Mouse (Mus musculus): ENCODE data around the gene Aldh3b2. TPM values are rescaled to one million over a fixed set of nuclear protein-coding genes. Genes with fewer than 3 reads are reported as not detected.

Gene Aldh3b2
- polyA plus RNA-seq (2012; rRNA removed; ENCODE audit: low replicate concordance), result 0.58 and 1.3 TPM in 2 replicates

DNA sequence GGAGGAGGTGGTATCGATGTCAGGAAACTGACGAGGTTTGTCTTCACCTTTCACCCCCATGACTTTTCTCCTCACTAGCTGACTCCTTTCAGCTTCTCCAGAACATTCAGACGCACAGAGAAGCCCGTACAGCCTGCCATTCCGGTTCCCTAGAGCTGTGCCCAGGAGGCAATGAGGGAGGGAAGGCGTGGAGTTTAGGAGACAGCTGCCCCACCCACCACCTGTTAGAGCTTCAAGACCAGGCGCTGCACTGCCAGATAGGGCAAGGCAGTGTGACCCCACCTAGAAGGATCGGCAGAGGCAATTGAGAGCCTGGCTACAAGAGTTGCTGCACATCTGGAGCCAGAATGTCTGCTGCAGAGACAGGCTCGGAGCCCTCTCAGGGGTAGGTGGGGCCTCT, at the start of gene Aldh3b2:
TSS of gene Aldh3b2 (plus strand) at position 100 of the 400 bp plus-strand sequence.

GRCm38 (mm10) chr19:3929211-3929941, 42.8 kb upstream of the Aldh3b2 start, which contains the start of gene Aldh3b1:
TSS of gene Aldh3b1 (minus strand) at chr19:3929808.

GRCm38 (mm10) chr19:3935032-3935895, 36.9 kb upstream of the Aldh3b2 start, which contains the start of gene Unc93b1:
TSS of gene Unc93b1 (plus strand) at chr19:3935186.

DNA sequence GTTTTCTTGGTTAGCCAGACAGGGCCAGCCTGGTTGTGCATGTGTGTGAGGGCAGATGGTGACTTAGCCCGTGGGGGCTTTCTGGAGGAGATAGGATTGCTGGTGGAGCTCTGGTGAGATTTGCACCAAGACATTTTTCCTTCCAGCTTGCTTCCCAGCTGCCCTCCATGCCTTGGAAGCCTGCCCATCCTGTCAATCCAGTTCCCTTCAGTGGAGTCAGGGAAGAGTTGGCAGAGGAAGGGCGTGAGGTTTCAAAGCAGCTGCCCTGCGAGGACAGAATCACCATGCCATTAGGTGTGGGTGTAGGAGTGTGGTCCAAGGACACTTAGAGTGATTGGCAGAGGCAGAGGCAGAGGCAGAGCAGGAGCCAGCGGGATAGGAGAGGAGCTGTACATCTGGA, 13.7 kb upstream of the Aldh3b2 start, which contains the start of gene Aldh3b3:
TSS of gene Aldh3b3 (plus strand) at position 176 of the 400 bp plus-strand sequence.

GRCm38 (mm10) chr19:3986334-3986733, 14.2 kb downstream of the Aldh3b2 start, which contains the start of gene Acy3:
TSS of gene Acy3 (plus strand) at chr19:3986570.

GRCm38 (mm10) chr19:3992416-3992815, 20.3 kb downstream of the Aldh3b2 start, which contains the start of gene Tbx10:
TSS of gene Tbx10 (plus strand) at chr19:3992752.

DNA sequence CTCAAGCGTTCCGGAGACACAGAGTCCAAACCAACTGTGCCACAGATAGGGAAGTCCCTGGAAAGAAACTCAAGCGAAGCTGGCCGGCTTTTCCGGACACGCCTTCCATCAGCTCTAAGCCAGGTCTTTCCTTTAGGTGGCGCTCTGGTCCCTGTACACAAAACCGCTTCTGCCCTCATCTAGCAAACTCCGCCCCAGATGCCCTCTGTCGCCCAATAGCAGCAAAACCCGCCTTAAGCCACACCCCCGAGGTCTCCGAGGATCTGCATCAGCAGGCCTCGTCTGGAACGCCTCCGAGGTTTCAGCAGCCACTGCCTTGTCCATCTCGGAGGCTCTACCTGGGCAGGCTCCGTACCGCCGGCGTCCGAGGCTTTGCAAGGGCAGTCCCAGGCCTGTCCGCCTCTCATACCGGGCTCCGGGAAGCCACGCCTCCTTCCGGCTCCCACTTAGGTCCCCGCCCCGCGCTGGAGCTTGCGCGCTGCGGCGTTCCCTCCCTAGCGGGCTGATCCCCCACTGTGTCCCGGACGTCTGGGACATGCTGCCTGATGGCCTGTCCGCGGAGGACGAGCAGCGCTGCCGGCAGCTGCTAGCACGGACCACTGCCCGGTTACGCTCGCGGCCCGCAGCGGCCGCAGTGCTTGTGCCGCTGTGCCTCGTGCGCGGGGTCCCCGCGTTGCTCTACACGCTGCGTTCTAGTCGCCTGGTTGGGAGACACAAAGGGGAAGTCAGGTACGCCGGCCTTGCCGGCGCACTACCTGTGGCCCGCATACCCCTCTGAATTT, 28.2 kb downstream of the Aldh3b2 start, which contains the start of the genes Nudt8 and Gm49405:
TSS of gene Nudt8 (plus strand) at position 462 of the 782 bp plus-strand sequence.
TSS of gene Gm49405 (plus strand) at position 508 of the 782 bp plus-strand sequence.

DNA sequence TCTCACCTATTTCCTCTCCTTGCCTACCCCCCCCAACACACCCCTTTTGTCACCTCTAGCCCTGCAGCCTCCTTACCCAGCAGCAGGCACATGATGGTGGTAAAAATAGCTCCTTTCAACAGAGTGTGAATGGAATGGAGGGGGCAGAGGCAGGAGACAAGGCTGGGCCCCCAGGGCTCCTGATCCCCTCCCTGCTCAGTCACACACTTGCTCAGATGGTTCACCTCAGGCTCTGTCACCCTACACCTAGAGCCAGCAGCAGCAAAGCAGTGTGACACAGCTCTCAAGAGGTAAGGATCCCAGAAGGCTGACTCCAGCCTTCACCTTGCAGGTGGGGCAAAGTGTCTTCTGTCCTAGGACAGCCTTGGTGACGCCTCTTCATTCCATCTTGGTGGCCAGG, 31.0 kb downstream of the Aldh3b2 start, which contains the start of gene Doc2g:
TSS of gene Doc2g (plus strand) at position 202 of the 400 bp plus-strand sequence.

DNA sequence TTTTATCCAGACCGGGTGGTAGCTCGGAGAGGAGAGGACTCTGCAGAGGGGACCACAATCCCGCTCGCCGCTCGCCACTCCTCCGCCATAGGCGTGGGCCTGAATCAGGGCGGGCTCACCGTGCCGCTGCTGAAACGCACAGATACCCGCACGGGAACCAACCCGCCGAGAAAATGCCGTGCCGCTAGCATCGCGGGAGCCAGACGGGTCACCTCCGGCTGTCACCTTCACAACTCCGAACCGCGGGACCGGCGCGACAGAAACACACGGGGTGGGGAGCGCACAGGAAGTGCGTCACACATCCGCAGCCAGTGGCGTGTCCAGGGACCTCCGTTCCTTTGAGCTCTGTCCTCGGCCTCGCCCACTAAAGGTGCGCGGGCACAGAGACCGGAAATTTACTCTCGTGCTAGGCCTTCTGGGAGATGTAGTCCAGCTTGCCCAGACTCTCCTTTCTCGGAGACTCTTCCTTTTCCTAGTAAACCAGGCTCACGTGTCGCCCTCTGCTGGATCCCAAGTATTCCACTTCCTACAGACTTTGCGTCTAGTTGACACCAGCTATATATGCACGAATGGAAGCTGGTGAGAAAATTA, 40.4 kb downstream of the Aldh3b2 start, which contains the start of gene Ndufv1:
TSS of gene Ndufv1 (minus strand) at position 375 of the 591 bp plus-strand sequence.

Other genes with a start within 250 kb of the Aldh3b2 start
- 5.0 and 7.4 TPM in 2 replicates for gene Kmt5b, start 204.9 kb upstream of the Aldh3b2 start, polyA plus RNA-seq (2012; rRNA removed; ENCODE audit: low replicate concordance)
- 103 and 183 TPM in 2 replicates for gene Chka, start 120.6 kb upstream of the Aldh3b2 start, polyA plus RNA-seq (2012; rRNA removed; ENCODE audit: low replicate concordance)
- gene Tcirg1, start 65.2 kb upstream of the Aldh3b2 start, polyA plus RNA-seq (2012; rRNA removed; ENCODE audit: low replicate concordance), result 151 and 158 TPM in 2 replicates
- gene Ndufs8, start 59.6 kb upstream of the Aldh3b2 start, polyA plus RNA-seq (2012; rRNA removed; ENCODE audit: low replicate concordance), result 282 and 420 TPM in 2 replicates
- gene Aldh3b1, start 42.5 kb upstream of the Aldh3b2 start, polyA plus RNA-seq (2012; rRNA removed; ENCODE audit: low replicate concordance), result 34.0 and 57.2 TPM in 2 replicates
- gene Unc93b1, start 37.1 kb upstream of the Aldh3b2 start, polyA plus RNA-seq (2012; rRNA removed; ENCODE audit: low replicate concordance), result 99.1 and 127 TPM in 2 replicates
- gene Aldh3b3, start 13.7 kb upstream of the Aldh3b2 start, polyA plus RNA-seq (2012; rRNA removed; ENCODE audit: low replicate concordance), result not detected in 2 replicates
- 136 and 319 TPM in 2 replicates for gene Acy3, start 14.2 kb downstream of the Aldh3b2 start, polyA plus RNA-seq (2012; rRNA removed; ENCODE audit: low replicate concordance)
- 0.28 TPM in 1 of 2 replicates, not detected in the other for gene Tbx10, start 20.4 kb downstream of the Aldh3b2 start, polyA plus RNA-seq (2012; rRNA removed; ENCODE audit: low replicate concordance)
- gene Nudt8, start 28.3 kb downstream of the Aldh3b2 start, polyA plus RNA-seq (2012; rRNA removed; ENCODE audit: low replicate concordance), result 26.8 and 33.7 TPM in 2 replicates
- 0.97 and 1.6 TPM in 2 replicates for gene Gm49405, start 28.3 kb downstream of the Aldh3b2 start, polyA plus RNA-seq (2012; rRNA removed; ENCODE audit: low replicate concordance)
- gene Doc2g, start 31.0 kb downstream of the Aldh3b2 start, polyA plus RNA-seq (2012; rRNA removed; ENCODE audit: low replicate concordance), result 9.0 and 9.5 TPM in 2 replicates
- 160 and 198 TPM in 2 replicates for gene Ndufv1, start 40.5 kb downstream of the Aldh3b2 start, polyA plus RNA-seq (2012; rRNA removed; ENCODE audit: low replicate concordance)
- gene Gstp1, start 65.7 kb downstream of the Aldh3b2 start, polyA plus RNA-seq (2012; rRNA removed; ENCODE audit: low replicate concordance), result 2,340 and 2,743 TPM in 2 replicates
- gene Gstp2, start 73.7 kb downstream of the Aldh3b2 start, polyA plus RNA-seq (2012; rRNA removed; ENCODE audit: low replicate concordance), result 291 and 464 TPM in 2 replicates
- gene Gstp3, start 87.2 kb downstream of the Aldh3b2 start, polyA plus RNA-seq (2012; rRNA removed; ENCODE audit: low replicate concordance), result 13.8 and 20.0 TPM in 2 replicates
- 9.6 TPM in 1 of 2 replicates, not detected in the other for gene Cabp2, start 109.2 kb downstream of the Aldh3b2 start, polyA plus RNA-seq (2012; rRNA removed; ENCODE audit: low replicate concordance)
- 348 and 507 TPM in 2 replicates for gene Cdk2ap2, start 124.9 kb downstream of the Aldh3b2 start, polyA plus RNA-seq (2012; rRNA removed; ENCODE audit: low replicate concordance)
- gene Pitpnm1, start 127.7 kb downstream of the Aldh3b2 start, polyA plus RNA-seq (2012; rRNA removed; ENCODE audit: low replicate concordance), result 152 and 179 TPM in 2 replicates
- gene Aip, start 153.5 kb downstream of the Aldh3b2 start, polyA plus RNA-seq (2012; rRNA removed; ENCODE audit: low replicate concordance), result 38.1 and 59.6 TPM in 2 replicates
- 0.04 TPM in 1 of 2 replicates, not detected in the other for gene Gpr152, start 167.5 kb downstream of the Aldh3b2 start, polyA plus RNA-seq (2012; rRNA removed; ENCODE audit: low replicate concordance)
- 0.22 and 0.57 TPM in 2 replicates for gene Cabp4, start 171.7 kb downstream of the Aldh3b2 start, polyA plus RNA-seq (2012; rRNA removed; ENCODE audit: low replicate concordance)
- 265 and 317 TPM in 2 replicates for gene Coro1b, start 176.3 kb downstream of the Aldh3b2 start, polyA plus RNA-seq (2012; rRNA removed; ENCODE audit: low replicate concordance)
- 94.5 and 168 TPM in 2 replicates for gene Ptprcap, start 181.3 kb downstream of the Aldh3b2 start, polyA plus RNA-seq (2012; rRNA removed; ENCODE audit: low replicate concordance)
- gene Rps6kb2, start 191.0 kb downstream of the Aldh3b2 start, polyA plus RNA-seq (2012; rRNA removed; ENCODE audit: low replicate concordance), result 49.5 and 55.8 TPM in 2 replicates
- 1.9 and 3.4 TPM in 2 replicates for gene Carns1, start 203.2 kb downstream of the Aldh3b2 start, polyA plus RNA-seq (2012; rRNA removed; ENCODE audit: low replicate concordance)
- 8.6 and 23.0 TPM in 2 replicates for gene Tbc1d10c, start 219.0 kb downstream of the Aldh3b2 start, polyA plus RNA-seq (2012; rRNA removed; ENCODE audit: low replicate concordance)
- gene Ppp1ca, start 219.7 kb downstream of the Aldh3b2 start, polyA plus RNA-seq (2012; rRNA removed; ENCODE audit: low replicate concordance), result 237 and 257 TPM in 2 replicates
- 12.2 and 12.9 TPM in 2 replicates for gene Rad9a, start 229.3 kb downstream of the Aldh3b2 start, polyA plus RNA-seq (2012; rRNA removed; ENCODE audit: low replicate concordance)
- 6.8 and 12.7 TPM in 2 replicates for gene Clcf1, start 241.9 kb downstream of the Aldh3b2 start, polyA plus RNA-seq (2012; rRNA removed; ENCODE audit: low replicate concordance)
- gene AC109138.7, start 242.0 kb downstream of the Aldh3b2 start, polyA plus RNA-seq (2012; rRNA removed; ENCODE audit: low replicate concordance), result not detected in 2 replicates